Mouse (Mus musculus): ENCODE data around the gene Prr19. TPM values are rescaled to one million over a fixed set of nuclear protein-coding genes. Genes with fewer than 3 reads are reported as not detected.
"Not testable (repeated sequence)": the region's sequence is repeated elsewhere in the genome, so short reads cannot be mapped to it uniquely, and the experiment has no call there.

The Prr19 gene
- polyA plus RNA-seq, 2 experiments: 0.44 to 1.1 TPM

DNA sequence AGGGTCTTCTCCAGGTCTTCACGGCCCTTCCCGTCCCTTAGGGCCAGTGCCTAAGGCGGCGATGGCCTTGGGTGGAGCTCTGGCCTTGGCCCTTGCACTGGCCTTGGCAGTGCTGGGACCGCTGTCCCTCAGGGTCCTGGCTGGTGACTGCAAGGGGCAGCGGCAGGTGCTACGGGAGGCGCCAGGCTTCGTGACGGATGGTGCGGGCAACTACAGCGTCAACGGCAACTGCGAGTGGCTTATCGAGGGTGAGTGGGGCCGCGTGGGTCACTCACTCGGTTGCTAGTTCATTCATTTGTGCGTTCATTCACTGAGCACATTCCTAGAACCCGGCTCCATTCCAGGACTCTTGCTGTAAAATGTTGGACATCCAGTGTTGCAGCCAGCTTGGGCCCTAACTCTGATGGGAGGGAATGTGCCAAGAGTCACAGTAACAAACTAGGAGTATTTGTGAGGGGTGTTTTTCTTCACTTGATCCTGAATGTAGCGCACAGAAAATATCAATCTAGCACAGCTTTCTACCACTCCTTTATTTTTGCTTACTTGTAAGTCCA lies 16.3 kb downstream of the Prr19 start:
- no peak for DNase-seq (ENCODE audit: low spot score)
- WGBS: 12% methylated on average over 21 of the region's 21 CpGs
- H3K9me3 ChIP-seq (ENCODE audit: control insufficient read depth, low read length): no peaks in the 10 kb centered on the region
- H3K27me3 ChIP-seq (ENCODE audit: control insufficient read depth, insufficient read depth, low read length): peaks cover 27% of the 10 kb centered on the region
- H3K9ac ChIP-seq (ENCODE audit: low read depth, low read length, severe bottlenecking): peak overlapping the region; percentile 69
- H3K4me3 ChIP-seq (replicated peaks; ENCODE audit: low read length): peak overlapping the region; percentile 70
- H3K27ac ChIP-seq (replicated peaks; ENCODE audit: low read depth, low read length): peak overlapping the region; percentile 81
- H3K4me1 ChIP-seq (ENCODE audit: control insufficient read depth, insufficient read depth, low read length): peaks cover 21% of the 10 kb centered on the region
- H3K4me2 ChIP-seq (replicated peaks; ENCODE audit: low read depth, low read length, severe bottlenecking): peak overlapping the region; percentile 98
- ATAC-seq (ENCODE audit: low FRiP score, low read depth): no peak
- TF ChIP-seq POLR2A (IDR thresholded peaks at IDR 0.05; ENCODE audit: borderline replicate concordance, extremely low read depth, insufficient read depth, insufficient read length): no peak
- H3K36me3 ChIP-seq (ENCODE audit: control insufficient read depth, insufficient read depth, low read length): no peaks in the 10 kb centered on the region

DNA sequence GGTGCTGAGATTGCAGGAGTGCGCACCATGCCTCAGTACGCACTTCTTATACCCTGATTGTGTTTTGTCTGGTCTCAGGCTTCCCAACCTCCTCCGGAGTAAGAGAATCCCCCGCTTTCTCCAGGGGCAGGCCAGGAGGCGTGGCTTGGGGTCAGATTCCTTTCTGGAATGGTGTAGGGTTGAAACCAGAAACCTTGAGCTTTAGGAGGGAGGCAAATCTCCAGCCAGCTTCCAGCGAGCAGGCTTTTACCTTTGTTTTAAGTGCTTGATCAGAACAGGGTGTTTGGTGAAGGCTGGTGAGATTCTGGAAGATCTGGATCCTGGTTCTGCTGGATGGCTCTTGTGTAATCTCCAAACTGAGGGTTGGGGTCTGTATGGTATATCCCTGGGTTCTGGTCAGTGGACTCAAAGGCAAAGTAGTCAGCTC lies 20.9 kb downstream of the Prr19 start:
- Histone ChIP-seq H3K4me1 (ENCODE audit: control insufficient read depth, insufficient read depth, low read length) (peaks cover 9% of the 10 kb centered on the region), H3K27me3 (ENCODE audit: control insufficient read depth, insufficient read depth, low read length) (no peaks in the 10 kb centered on the region), H3K27ac (replicated peaks; ENCODE audit: low read depth, low read length) (peak overlapping the region; percentile 85), H3K9me3 (ENCODE audit: control insufficient read depth, low read length) (no peaks in the 10 kb centered on the region), H3K9ac (ENCODE audit: low read depth, low read length, severe bottlenecking) (no peak overlapping the region), H3K4me3 (replicated peaks; ENCODE audit: low read length) (peak overlapping the region; percentile 14), H3K36me3 (ENCODE audit: control insufficient read depth, insufficient read depth, low read length) (0 out of 2 replicates have a peak, but pooled peaks cover 4% of the 10 kb centered on the region), H3K4me2 (replicated peaks; ENCODE audit: low read depth, low read length, severe bottlenecking) (peak overlapping the region; percentile 38)
- ATAC-seq (ENCODE audit: low FRiP score, low read depth) (peak; percentile 90), DNase-seq (ENCODE audit: low spot score) (peak; percentile 92)
- 0 out of 2 replicates have a peak, but pooled peaks have one; percentile 14 for TF ChIP-seq POLR2A (IDR thresholded peaks at IDR 0.05; ENCODE audit: borderline replicate concordance, extremely low read depth, insufficient read depth, insufficient read length)
- whole genome bisulfite sequencing: 0% methylated on average over 6 of the region's 6 CpGs

DNA sequence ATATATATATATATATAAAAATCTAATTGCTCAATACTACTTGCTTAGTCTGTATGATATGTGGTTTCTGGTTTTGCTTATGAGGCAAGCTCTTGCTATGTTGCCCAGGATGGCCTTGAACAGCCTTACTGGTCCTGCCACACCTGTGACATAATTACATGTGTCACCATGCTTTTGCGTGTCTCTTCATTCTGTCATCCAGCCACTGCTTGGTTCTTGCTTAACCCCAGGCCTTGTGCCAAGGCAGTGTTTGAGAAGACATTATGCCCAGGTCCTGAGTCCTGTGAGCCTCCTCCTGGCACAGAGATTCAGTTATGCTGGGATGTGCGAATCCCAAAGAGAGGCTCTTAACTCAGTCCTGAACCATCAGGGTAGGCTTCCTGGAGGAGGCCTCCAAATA lies 22.0 kb downstream of the Prr19 start:
- TF ChIP-seq POLR2A (IDR thresholded peaks at IDR 0.05; ENCODE audit: borderline replicate concordance, extremely low read depth, insufficient read depth, insufficient read length): no peak
- Histone ChIP-seq H3K4me2 (replicated peaks; ENCODE audit: low read depth, low read length, severe bottlenecking) (no peak overlapping the region), H3K9me3 (ENCODE audit: control insufficient read depth, low read length) (no peaks in the 10 kb centered on the region), H3K4me3 (replicated peaks; ENCODE audit: low read length) (no peak overlapping the region), H3K27ac (replicated peaks; ENCODE audit: low read depth, low read length) (no peak overlapping the region), H3K27me3 (ENCODE audit: control insufficient read depth, insufficient read depth, low read length) (no peaks in the 10 kb centered on the region), H3K9ac (ENCODE audit: low read depth, low read length, severe bottlenecking) (no peak overlapping the region), H3K36me3 (ENCODE audit: control insufficient read depth, insufficient read depth, low read length) (peaks cover 14% of the 10 kb centered on the region), H3K4me1 (ENCODE audit: control insufficient read depth, insufficient read depth, low read length) (peaks cover 9% of the 10 kb centered on the region)
- 89% methylated on average over 2 of the region's 2 CpGs for WGBS
- ATAC-seq (ENCODE audit: low FRiP score, low read depth) (no peak), DNase-seq (ENCODE audit: low spot score) (no peak)

DNA sequence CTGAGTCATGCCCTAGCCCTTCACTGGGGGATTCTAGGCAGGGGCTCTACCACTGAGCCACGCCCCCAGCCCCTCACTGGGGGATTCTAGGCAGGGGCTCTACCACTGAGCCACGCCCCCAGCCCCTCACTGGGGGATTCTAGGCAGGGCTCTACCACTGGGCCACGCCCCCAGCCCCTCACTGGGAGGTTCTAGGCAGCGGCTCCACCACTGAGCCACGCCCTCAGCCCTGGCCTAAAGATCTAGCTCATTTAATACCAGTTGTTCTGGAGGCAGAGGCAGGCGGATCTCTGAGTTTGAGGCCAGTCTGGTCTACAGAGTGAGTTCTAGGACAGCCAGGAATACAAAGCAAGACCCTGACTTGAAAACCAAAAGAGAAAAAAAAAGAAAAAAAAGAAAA lies 24.2 kb downstream of the Prr19 start:
- H3K36me3 ChIP-seq (ENCODE audit: control insufficient read depth, insufficient read depth, low read length): peaks cover 27% of the 10 kb centered on the region
- H3K27ac ChIP-seq (replicated peaks; ENCODE audit: low read depth, low read length); H3K4me1 ChIP-seq (ENCODE audit: control insufficient read depth, insufficient read depth, low read length); DNase-seq (ENCODE audit: low spot score); H3K27me3 ChIP-seq (ENCODE audit: control insufficient read depth, insufficient read depth, low read length); H3K9ac ChIP-seq (ENCODE audit: low read depth, low read length, severe bottlenecking); ATAC-seq (ENCODE audit: low FRiP score, low read depth); H3K9me3 ChIP-seq (ENCODE audit: control insufficient read depth, low read length); H3K4me2 ChIP-seq (replicated peaks; ENCODE audit: low read depth, low read length, severe bottlenecking); H3K4me3 ChIP-seq (replicated peaks; ENCODE audit: low read length): not testable (repeated sequence)
- 91% methylated on average over 6 of the region's 6 CpGs for WGBS

- ATAC-seq (ENCODE audit: low FRiP score, low read depth) (no peak), DNase-seq (ENCODE audit: low spot score) (no peak)
- Histone ChIP-seq H3K27me3 (ENCODE audit: control insufficient read depth, insufficient read depth, low read length) (no peaks in the 10 kb centered on the region), H3K4me1 (ENCODE audit: control insufficient read depth, insufficient read depth, low read length) (peaks cover 8% of the 10 kb centered on the region), H3K9ac (ENCODE audit: low read depth, low read length, severe bottlenecking) (no peak overlapping the region), H3K4me3 (replicated peaks; ENCODE audit: low read length) (no peak overlapping the region), H3K27ac (replicated peaks; ENCODE audit: low read depth, low read length) (no peak overlapping the region), H3K36me3 (ENCODE audit: control insufficient read depth, insufficient read depth, low read length) (peaks cover 35% of the 10 kb centered on the region), H3K4me2 (replicated peaks; ENCODE audit: low read depth, low read length, severe bottlenecking) (no peak overlapping the region), H3K9me3 (ENCODE audit: control insufficient read depth, low read length) (no peaks in the 10 kb centered on the region)
- 84% methylated on average over 8 of the region's 8 CpGs for WGBS
- TF ChIP-seq POLR2A (IDR thresholded peaks at IDR 0.05; ENCODE audit: borderline replicate concordance, extremely low read depth, insufficient read depth, insufficient read length): no peak
These were observed 25.0 kb downstream of the Prr19 start for GRCm38 (mm10) chr7:25326233-25326632.

Data from limb, embryonic 14.5 days (tissue).